Mouse (Mus musculus): ENCODE data around the gene Alk.

The Alk gene

DNA sequence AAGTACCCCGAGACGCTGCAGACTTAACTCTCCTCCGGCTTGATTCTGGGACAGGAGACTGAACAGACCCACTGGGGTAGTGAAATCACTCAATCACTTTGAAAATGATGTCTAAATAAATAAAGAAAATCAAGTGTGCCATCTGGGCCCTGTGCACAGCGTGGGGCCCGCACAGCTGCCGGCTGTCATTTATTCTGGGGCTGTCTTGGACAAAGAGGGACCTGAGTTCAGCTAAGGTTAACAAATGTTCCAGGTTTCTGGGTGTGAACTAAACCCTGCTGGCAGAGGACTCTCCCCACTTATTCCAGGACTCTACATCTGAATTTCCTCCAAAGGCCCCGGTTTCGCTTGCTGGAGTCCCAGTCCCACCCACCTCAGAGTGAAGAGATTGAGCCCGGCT, 581.1 kb downstream of the Alk start:
- DNase-seq (ENCODE audit: low read depth) = no peak

DNA sequence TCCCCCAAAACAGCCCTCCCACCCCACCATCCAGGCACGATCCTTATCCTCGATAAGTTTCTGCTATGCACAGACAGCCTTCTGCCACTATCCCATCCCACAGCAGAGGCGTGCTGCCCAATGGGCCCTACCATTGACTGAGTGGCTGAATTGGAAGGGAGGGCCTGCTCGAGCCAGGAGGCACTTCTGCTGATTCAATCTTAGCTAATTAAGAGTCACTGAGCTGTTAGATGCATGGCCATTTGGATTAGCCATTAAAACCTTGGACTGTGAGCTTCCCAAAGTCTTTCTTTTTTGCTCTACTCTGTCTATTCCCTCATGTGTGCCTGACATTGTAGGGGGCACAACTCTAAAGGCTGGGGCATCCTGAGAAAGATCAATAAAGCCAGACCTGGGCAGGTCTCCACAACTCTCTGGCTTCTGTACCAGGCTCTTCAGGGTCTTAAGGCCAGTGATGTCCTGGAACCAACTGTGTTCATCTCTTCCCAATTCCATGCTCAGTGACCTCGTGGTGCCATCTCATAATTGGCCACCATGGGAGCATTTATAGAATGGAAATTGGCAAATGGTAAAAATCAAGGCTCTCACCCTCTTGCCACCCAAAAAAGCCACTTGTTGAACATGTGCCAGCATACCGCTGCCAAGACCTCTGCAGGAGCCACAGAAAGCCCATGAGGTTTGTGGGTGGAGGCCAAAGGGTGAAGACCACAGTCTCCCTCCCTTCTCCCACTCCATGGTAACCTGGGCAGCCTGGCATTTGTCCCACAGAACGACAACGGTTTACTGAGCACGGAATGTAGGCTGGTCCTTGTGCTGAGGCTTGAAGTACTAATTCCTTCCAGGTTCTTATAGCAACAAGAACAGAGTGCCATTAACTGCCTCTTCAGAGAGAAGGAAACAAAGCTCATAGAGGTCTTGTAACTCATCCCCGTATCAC, 582.4 kb downstream of the Alk start:
- DNase-seq (ENCODE audit: low read depth) = no peak

DNA sequence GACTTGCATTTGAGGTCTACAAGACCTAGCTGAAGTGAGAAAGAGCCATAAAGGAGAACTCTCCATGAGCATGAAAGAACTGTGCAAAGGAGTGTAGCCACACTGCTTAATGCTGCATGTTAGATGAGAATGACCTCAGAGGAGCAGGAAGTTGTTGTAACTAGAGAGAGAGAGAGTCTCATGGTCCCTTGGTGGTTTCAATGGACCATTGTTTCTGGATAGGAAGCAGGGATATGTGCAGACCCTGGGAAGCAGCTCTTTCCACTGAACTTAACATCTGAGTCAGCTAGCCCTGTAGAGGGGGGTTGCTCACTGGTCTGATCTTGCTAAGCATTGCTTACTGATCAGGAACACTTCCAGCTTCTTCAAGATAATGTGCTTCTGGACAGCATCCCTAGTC, 587.1 kb downstream of the Alk start:
- no peak for DNase-seq (ENCODE audit: low read depth)

- no peak for DNase-seq (ENCODE audit: low read depth)
Measured at GRCm38 (mm10) chr17:72015253-72015652, 589.2 kb downstream of the Alk start.

- no peak for DNase-seq (ENCODE audit: low read depth)
Measured at GRCm38 (mm10) chr17:72012775-72013174, 591.7 kb downstream of the Alk start.

DNA sequence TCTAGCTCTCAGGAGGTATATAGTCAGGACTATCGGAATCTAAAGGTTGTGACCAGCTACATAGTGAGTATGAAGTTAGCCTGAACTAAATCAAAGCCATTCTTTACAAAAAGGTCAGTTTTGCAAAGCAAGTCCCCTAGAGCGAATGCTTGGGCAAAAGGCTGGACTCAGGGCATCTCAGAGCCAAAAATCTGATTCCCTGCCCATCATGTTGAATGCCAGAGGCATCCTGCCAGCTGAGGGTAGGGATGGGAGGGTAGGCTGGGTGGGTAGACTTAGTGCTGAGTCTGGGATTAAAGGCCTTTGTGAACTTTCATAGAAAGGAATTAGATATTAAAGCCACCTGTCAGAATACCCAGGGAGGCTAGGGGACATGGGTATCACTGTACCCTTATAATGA, 594.6 kb downstream of the Alk start:
- DNase-seq (ENCODE audit: low read depth) = no peak

DNA sequence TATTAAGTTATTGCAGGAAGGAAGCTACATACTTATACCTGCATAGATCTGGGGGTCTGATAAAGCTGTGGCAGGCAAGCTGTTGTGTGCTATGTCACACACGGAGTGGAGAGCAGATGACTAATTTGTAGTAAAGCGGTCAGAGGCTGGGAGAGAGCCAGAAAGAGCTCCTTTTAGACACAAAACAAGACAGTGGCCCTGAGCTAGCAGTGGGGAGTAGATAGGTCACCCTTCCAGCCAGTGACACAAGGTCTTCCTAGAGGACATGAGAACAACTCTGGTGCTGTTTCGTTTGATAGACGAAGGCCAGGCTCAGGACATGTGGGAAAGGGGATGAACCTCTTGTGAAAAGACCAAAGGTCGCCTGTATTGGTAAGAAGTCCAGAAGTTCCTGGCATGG, 596.0 kb downstream of the Alk start:
- DNase-seq (ENCODE audit: low read depth) = no peak

DNA sequence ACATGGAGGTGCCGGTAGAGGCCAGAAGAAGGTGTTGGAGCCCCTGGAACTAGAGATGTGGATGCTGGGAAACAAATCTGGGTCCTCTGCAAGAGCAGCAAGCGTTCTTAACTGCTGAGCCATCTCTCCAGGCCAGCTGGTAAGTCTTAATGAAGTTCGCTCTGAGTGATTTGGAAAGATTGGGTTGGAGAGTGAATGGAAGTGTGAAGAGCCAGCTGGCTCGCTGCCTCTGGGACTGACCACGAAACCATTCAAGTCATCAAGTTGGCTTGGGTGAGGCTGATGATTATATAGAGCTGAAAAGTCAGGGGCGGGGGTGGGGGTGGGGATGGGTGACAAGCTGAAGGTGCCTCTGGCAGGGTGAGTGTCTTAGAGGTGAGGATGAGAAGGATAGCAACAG, 599.1 kb downstream of the Alk start:
- no peak for DNase-seq (ENCODE audit: low read depth)

DNA sequence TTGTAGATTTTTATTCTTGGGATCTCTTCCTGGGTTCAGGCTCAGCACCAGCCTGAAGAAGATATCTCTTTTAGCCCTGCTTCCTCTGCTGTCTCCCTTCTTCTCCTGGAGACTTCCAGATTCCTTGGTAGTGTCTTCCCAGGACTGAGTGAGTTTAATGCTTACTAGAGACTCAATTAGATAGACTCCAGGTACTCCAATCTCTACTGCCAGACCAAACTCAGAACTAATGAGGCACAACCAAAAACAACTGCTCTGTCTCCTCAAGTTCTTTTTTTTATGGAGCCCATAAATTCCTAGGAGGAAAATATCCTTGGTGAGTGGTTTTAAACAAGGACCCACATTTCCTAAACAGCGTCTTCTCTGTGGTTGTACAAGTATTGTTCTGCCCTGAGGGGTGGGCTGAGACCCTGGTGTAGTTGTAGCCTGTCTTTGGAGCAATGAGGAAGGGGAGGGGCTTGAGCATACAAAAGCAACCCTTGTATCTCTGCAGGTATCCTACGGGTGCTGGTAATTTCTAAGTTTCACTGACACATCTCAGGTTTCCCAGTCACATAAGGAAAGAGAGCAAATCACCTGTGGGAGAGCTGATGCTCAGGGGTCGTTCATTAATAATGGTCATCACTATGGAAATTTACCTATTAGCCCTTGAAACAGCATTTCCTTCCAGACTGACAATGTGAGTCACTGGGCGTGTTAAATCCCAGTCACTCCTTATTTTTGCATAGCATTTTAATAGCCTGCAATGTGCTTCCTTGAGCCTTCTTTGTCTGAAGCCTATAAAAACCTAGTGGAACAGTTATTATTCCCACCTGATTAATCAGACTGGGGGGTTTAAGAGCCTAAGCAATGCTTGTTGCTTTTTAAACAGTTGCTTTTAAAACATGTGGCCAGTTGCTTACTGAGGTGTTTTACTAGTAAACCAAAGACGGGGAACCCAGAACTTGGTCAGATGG, 604.6 kb downstream of the Alk start:
- DNase-seq (ENCODE audit: low read depth) = no peak

DNA sequence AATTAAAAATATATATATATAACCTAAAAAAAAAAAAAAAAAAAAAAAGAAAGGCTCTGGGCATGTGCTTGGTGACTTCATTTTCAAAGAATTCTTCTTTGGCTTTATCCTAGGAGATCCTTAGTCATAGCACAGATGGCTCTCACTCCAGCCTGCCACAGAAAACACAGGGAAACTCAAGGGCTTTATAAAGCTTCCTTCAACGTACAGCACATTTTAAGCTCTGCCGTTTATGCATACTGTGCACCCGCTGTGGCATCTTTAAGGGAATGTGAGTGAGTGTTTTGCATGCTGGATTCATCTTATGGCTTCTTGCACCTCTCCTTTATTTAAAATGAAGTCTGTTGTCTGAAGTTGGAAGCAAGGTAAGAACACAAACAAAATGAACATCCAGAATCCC, 606.7 kb downstream of the Alk start:
- no peak for DNase-seq (ENCODE audit: low read depth)

DNA sequence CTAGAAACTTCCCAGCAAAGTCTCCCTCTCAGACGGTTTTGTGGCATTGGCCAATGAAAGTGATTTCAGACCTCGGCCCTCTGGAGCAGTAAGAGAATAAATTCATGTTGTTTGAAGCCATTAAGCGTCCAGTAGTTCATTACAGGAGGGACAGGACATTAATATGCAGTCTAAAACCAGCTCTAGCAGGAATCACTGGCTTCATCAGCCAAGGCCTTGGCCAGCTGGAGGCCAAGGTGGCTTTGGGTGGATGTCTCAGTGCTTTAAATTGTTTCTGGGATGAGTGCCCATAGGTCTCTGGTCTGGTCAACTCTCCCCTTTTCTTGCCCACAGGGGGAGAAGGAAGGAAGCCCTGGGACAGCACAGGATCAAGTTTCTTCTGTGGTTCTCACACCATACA, 608.9 kb downstream of the Alk start:
- no peak for DNase-seq (ENCODE audit: low read depth)

- DNase-seq (ENCODE audit: low read depth) = no peak
Measured at GRCm38 (mm10) chr17:71994144-71994543, 610.3 kb downstream of the Alk start.

GRCm38 (mm10) chr17:71993011-71993410, 611.4 kb downstream of the Alk start:
- no peak for DNase-seq (ENCODE audit: low read depth)

DNA sequence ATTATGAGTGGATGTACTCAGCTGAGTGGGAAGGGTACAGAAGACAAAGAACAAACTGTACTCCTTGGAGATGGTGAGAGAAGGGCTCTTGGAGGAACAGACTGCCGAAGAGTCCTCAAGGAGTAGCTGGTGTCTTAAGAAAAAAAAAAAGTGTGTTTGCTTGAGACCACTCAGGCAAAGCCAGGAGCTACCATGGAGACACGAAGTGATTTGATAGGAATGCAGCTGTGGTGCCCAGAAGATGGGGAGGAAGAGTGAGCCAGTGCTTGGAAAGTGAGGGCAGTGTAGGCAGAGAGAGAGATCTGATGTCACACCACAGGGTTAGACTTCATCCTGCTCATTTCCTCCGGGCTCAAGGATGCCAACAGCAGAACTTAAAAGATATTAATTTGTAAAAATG, 613.2 kb downstream of the Alk start:
- DNase-seq (ENCODE audit: low read depth) = no peak

DNA sequence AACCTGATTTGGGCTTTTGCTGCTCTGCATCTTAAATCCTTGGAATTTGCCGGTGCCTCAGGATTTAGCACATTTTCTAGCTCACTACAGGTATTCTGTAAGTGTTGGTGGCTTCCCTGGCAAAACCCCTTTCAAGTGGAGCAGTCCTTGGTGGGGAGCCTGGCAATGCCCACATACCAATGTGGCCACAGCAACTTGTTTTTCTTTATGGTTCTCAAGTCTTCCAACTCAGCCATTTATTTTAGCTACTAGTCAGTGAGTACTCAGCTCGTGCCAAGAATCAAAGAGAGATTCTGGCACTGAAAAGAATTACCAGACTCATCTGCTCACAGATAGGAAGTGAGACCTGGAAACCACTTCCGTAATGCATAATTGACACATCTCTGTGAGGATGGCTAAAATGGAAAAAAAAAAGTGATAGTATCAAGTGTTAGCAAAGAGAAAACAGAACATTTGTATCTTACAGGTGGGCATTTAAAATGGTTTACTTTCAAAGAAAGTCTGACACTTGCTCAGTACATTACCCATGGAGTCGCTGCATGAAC, 614.2 kb downstream of the Alk start:
- DNase-seq (ENCODE audit: low read depth) = no peak

GRCm38 (mm10) chr17:71988736-71989569, 615.5 kb downstream of the Alk start:
- DNase-seq (ENCODE audit: low read depth) = no peak

DNA sequence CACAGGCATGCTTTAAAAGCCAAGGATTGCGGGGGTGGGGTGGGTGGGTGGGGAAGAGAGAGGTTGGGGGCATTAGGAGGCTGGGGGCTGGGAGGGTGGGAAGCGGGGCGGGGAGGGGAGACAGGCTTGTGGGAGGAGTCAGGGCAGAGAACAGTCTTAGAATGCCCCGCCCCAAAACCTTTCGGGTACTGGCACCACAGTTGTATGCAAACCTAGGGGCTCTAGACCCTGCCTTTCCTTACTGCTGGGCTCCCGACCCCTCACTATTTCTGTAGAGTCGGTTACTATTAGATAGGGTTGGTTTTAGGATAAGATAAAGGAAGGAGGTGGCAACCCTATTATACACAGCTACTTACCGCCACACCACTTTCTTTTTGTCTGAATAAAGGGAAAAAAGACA, 617.4 kb downstream of the Alk start:
- DNase-seq (ENCODE audit: low read depth) = no peak

DNA sequence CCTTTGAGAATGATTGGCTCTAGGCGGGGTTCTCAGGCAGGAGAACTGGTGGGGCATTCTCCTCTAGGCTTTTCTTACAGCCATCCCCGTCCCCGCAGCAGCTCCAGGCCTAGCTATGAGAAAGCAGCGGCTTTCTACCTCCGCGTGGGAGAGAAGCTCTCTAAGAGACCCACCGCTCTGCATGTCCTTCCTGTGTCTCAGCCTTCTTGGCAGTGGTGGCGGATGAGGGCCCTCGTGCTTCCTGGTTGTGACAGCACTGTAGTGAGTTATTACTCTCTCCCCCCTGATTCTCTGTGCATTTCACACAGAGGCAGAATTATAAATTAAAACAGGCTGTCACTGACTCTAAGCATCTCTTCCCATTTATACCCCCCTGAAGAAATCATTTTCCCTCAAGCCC, 618.0 kb downstream of the Alk start:
- no peak for DNase-seq (ENCODE audit: low read depth)

GRCm38 (mm10) chr17:71981177-71981576, 623.2 kb downstream of the Alk start:
- no peak for DNase-seq (ENCODE audit: low read depth)

- no peak for DNase-seq (ENCODE audit: low read depth)
Measured at GRCm38 (mm10) chr17:71980518-71981145, 623.8 kb downstream of the Alk start.

DNA sequence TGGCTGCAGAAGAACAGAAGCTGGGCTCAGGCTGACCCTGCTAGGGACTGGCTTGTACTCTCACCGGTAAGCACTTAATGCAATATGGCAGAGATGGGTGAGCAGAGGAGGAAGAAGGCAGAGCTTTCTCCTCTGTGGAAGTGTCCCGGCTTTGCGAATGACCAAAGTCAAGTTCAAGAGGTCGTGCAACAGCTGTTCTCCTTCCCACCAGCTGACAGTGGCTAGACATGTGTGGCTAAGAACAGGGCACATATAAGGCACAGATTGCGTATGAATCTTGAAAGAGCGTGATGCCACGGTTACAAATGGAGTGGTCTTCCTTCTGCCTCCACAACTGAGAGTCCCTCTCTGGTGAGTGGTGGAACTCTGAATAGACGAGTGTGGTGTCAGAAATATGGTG, 625.3 kb downstream of the Alk start:
- DNase-seq (ENCODE audit: low read depth) = no peak
